Mouse (Mus musculus) left cerebral cortex, adult 2 months (tissue): ENCODE measurements around the gene Iqsec1. TPM values are rescaled to one million over a fixed set of nuclear protein-coding genes. Genes with fewer than 3 reads are reported as not detected.
"Not testable (repeated sequence)": the region's sequence is repeated elsewhere in the genome, so short reads cannot be mapped to it uniquely, and the experiment has no call there.

Experiments used
- DNase-seq, 2 experiments: peaks; one replicate each; pipeline ENCODE4 v3.0.0; 2021 to 2022; ENCODE audit warnings: low spot score in 2 of 2, mixed read lengths in 1 of 2; ENCODE audit errors: extremely low spot score in 1 of 2
- H3K27ac ChIP-seq: fragments of 200-600 bp; 2 replicates; pipeline ENCODE4 v1.8.1; 2022
- H3K4me3 ChIP-seq: fragments of 200-600 bp; 2 replicates; pipeline ENCODE4 v1.8.1; 2022
- CTCF ChIP-seq: fragments of 200-600 bp; IDR thresholded peaks from 2 replicates; pipeline ENCODE4 v1.8.1; 2022; ENCODE audit warnings: antibody characterized with exemption, mild to moderate bottlenecking, moderate library complexity
- intact Hi-C: fragments of 180-260 bp; cut with DNase I; formaldehyde crosslinking; loops from one replicate; pipeline ENCODE4 v1.15.1; 2025
- total RNA-seq, 2 experiments: library from RNA; stranded (reverse); gene quantifications; 2 replicates each; pipeline ENCODE4 v1.2.3; 2021

Iqsec1 gene
- total RNA-seq, 2 experiments from 2014 or later: 369 to 377 TPM

- intact Hi-C loops: no loop called here
- TF ChIP-seq CTCF: no peak
- Histone ChIP-seq H3K4me3 (no peak overlapping the region), H3K27ac (no peak overlapping the region)
- no peak for DNase-seq
Measured at GRCm38 (mm10) chr6:90649279-90649678, 339.2 kb downstream of the Iqsec1 start.

DNA sequence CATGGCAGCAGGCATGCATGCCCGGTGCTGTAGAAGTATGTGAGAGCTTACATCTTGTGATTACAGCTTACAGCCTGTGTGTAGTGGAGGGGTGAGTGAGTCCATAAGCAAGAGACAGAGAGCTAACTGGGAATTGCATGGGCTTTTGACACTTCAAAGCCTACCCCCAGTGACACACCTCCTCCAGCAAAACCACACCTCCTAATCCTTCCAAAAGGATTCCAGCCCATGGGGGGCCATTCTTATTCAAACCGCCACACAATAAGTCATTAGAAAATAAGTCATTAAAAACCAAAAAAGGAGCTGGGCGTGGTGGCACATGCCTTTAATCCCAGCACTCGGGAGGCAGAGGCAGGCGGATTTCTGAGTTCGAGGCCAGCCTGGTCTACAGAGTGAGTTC lies 340.1 kb downstream of the Iqsec1 start:
- H3K4me3 ChIP-seq: no peak overlapping the region
- TF ChIP-seq CTCF: no peak
- intact Hi-C loops: no loop called here
- no peak overlapping the region for H3K27ac ChIP-seq
- DNase-seq: no peak

DNA sequence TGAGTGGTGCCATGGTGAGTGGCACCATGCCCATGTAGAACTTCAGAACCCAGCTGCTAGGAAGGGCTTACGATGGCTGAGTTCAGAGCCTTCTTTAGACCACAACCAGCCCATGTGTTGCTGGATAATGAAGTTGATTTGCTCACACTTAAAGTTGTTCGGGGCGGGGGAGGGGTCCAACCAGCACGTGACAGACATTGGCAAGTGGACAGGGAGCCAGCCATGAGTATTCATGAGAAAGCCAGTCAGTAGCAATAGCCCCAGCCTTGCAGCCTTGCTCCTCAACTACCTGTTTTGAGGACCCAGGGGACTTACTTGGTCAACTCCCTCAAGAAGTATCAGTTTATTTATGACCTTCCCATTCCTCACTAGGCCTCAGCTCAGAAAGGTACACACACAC lies 343.5 kb downstream of the Iqsec1 start:
- no peak for DNase-seq
- intact Hi-C loops: no loop called here
- no peak for TF ChIP-seq CTCF
- Histone ChIP-seq H3K4me3 (no peak overlapping the region), H3K27ac (no peak overlapping the region)

DNA sequence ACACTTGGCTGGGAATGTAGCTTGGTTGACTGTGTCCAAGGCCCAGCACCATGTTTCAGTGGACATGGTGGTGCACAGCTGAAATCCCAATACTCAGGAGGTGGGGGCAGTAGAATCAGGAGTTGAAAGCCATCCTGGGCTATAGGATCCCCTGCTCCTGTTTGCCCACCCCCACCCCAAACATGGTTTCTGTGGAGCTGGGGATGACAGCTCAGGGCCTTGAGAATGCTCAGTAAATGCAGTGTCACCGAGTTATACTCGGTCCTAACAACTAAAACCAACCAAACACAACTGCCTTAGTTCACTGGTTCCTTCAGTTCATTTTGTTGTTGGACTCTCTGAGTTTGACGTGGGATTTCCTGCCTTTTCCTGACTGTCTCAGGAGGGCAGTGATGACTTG lies 345.4 kb downstream of the Iqsec1 start:
- H3K27ac ChIP-seq: no peak overlapping the region
- H3K4me3 ChIP-seq: no peak overlapping the region
- no peak for DNase-seq
- intact Hi-C loops: no loop called here
- TF ChIP-seq CTCF: no peak

GRCm38 (mm10) chr6:90635611-90636010 lies 352.9 kb downstream of the Iqsec1 start:
- intact Hi-C loops: no loop called here
- Histone ChIP-seq H3K27ac (no peak overlapping the region), H3K4me3 (no peak overlapping the region)
- no peak for TF ChIP-seq CTCF
- DNase-seq: no peak

DNA sequence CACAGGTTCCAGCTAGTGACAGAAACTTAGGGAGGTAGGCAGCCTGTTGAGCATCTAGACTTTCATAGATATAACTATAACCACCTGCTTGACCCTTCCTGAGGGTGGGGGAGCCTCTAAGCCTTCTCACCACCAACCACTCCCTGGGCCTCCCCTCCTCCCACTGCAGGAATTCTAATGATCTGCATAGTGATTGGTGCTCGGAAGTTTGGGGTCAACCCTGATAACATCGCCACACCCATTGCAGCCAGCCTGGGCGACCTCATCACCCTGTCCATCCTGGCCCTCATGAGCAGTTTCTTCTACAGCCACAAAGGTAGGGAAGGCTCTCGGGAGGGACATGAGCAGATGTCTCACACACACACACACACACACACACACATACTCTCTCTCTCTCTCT lies 353.4 kb downstream of the Iqsec1 start:
- TF ChIP-seq CTCF: no peak
- no peak overlapping the region for H3K4me3 ChIP-seq
- H3K27ac ChIP-seq: no peak overlapping the region
- intact Hi-C loops: no loop called here
- DNase-seq: no peak

DNA sequence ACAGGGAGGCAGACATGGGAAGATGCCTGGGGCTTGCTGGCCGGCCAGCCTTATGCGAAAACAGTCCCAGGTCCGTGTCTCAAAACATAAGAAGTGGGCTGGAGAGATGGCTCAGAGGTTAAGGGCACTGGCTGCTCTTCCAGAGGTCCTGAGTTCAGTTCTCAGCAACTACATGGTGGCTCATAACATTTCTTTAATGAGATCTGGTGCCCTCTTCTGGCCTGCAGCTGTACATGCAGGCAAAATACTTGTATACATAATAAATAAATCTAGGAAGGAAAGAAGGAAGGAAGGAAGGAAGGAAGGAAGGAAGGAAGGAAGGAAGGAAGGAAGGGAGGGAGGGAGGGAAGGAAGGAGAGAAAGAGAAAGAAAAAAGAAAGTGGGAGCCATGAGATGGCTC lies 356.0 kb downstream of the Iqsec1 start:
- H3K27ac ChIP-seq, H3K4me3 ChIP-seq, intact Hi-C loops, DNase-seq: not testable (repeated sequence)
- peak; percentile 39 for TF ChIP-seq CTCF

DNA sequence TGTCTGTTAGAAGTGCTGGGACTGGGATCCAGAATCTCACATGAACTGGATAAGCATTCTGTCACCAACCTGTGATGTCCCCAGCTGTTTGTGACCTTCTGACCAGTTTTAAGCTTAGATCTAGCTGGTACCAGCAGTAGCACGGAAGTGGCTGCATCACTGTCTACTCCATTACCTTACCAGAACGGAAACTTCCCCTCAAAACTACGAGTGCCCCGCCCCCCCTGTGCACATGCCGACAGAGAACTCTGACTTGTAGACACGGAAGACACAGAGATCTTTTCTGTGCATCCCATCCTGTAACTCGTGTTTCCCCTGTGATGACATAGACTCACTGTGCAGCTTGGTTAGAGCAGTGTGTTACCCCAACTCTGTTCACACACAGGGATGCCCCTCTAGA lies 358.1 kb downstream of the Iqsec1 start:
- H3K27ac ChIP-seq: no peak overlapping the region
- TF ChIP-seq CTCF: no peak
- intact Hi-C loops: no loop called here
- no peak overlapping the region for H3K4me3 ChIP-seq
- no peak for DNase-seq

GRCm38 (mm10) chr6:90629506-90629905 lies 359.0 kb downstream of the Iqsec1 start:
- no peak for TF ChIP-seq CTCF
- DNase-seq: no peak
- Histone ChIP-seq H3K4me3 (no peak overlapping the region), H3K27ac (no peak overlapping the region)
- intact Hi-C loops: no loop called here

DNA sequence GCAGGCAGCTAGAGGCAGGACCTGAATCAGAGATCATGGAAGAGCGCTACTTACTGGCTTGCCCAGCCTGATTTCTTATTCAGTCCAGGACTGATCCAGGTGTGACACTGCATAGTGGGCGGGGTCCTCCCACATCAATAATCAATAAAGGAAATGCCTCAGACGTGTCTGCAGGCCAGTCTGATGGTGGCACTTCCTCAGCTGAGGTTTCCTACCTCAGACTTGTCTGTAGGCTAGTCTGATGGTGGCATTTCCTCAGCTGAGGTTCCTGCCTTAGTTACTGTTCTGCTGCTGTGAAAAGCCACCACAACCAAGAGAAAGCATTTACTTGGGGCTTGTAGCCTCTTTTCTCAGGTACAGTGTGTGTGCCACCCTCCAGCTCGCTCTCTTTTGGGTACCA lies 360.9 kb downstream of the Iqsec1 start:
- TF ChIP-seq CTCF: no peak

GRCm38 (mm10) chr6:90625207-90625994 lies 363.1 kb downstream of the Iqsec1 start:
- intact Hi-C loops: no loop called here
- no peak for DNase-seq

More for the DNA sequence above, 360.9 kb downstream of the Iqsec1 start:
- no peak for DNase-seq
- H3K27ac ChIP-seq: no peak overlapping the region
- H3K4me3 ChIP-seq: no peak overlapping the region
- intact Hi-C loops: no loop called here

DNA sequence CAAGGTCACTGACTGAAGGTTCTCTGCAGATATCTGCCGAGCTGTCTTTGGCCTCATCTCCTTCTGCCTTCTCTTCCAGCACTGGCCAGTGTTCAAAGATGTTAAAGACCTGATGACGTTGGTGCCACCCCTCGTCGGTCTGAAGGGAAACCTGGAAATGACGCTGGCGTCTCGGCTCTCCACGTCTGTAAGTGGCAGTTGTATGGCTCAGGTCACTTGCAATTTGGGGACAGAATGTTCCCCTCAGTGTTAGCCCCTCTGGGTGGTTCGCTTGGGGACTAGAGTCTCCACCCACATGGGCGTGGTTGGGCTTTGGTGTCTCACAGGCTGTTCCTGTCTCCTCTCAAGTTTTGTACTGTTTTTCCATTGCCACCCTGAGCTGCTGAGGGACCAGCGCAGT lies 363.8 kb downstream of the Iqsec1 start:
- no peak for TF ChIP-seq CTCF
- H3K4me3 ChIP-seq: no peak overlapping the region
- H3K27ac ChIP-seq: no peak overlapping the region
- intact Hi-C loops: no loop called here
- DNase-seq: no peak

More at GRCm38 (mm10) chr6:90625207-90625994, 363.1 kb downstream of the Iqsec1 start:
- Histone ChIP-seq H3K27ac (no peak overlapping the region), H3K4me3 (no peak overlapping the region)
- no peak; the same call in 1 of the 2 replicates for TF ChIP-seq CTCF

- Histone ChIP-seq H3K27ac (no peak overlapping the region), H3K4me3 (no peak overlapping the region)
- DNase-seq: no peak
- TF ChIP-seq CTCF: no peak
- intact Hi-C loops: no loop called here
Measured at GRCm38 (mm10) chr6:90624184-90624583, 364.3 kb downstream of the Iqsec1 start.
